In genomic region chr7:98655681-98656530, GRCm38 (mm10) we compare ENCODE assay signal across 8 mouse cellular contexts. TPM values are rescaled to one million over a fixed set of nuclear protein-coding genes. Genes with fewer than 3 reads are reported as not detected.
DNase-seq lines count a peak whose midpoint lies in the region; ATAC-seq lines count a peak whose summit lies in the region.

No protein-coding gene starts in this region.

- H3K27me3 ChIP-seq in hindbrain, embryonic 10.5 days (ENCODE audit: insufficient read depth, poor library complexity, severe bottlenecking), result no peaks in the 10 kb centered on the region
- no peaks in the 10 kb centered on the region for H3K27me3 ChIP-seq in lung, embryonic 16.5 days (ENCODE audit: control insufficient read depth, insufficient read depth, low read depth, low read length)

- H3K36me3 ChIP-seq in hindbrain, embryonic 10.5 days, result peaks cover 62% of the 10 kb centered on the region
- H3K36me3 ChIP-seq in lung, embryonic 16.5 days (ENCODE audit: control insufficient read depth, insufficient read depth, low read length), result peaks cover 4% of the 10 kb centered on the region; the same call in 1 of the 2 replicates

- H3K9ac ChIP-seq in lung, embryonic 16.5 days (ENCODE audit: low read length), result peak overlapping the region; percentile 87

- H3K4me1 ChIP-seq in hindbrain, embryonic 10.5 days (replicated peaks), result peaks cover 34% of the 10 kb centered on the region
- peaks cover 14% of the 10 kb centered on the region for H3K4me1 ChIP-seq in lung, embryonic 16.5 days (replicated peaks; ENCODE audit: control insufficient read depth, insufficient read depth, low read length)

- no peaks in the 10 kb centered on the region for H3K9me3 ChIP-seq in hindbrain, embryonic 10.5 days
- H3K9me3 ChIP-seq in lung, embryonic 16.5 days (ENCODE audit: control insufficient read depth, low read length), result no peaks in the 10 kb centered on the region

- H3K27ac ChIP-seq in hindbrain, embryonic 10.5 days, result peak overlapping the region; percentile 97
- H3K27ac ChIP-seq in lung, embryonic 16.5 days (ENCODE audit: low read length), result peak overlapping the region; percentile 97

- peak overlapping the region; percentile 76 for H3K4me2 ChIP-seq in lung, embryonic 16.5 days (ENCODE audit: low read depth, low read length)

- under 1% methylated on average over 74 of the region's 74 CpGs for WGBS in hindbrain, embryonic 10.5 days
- WGBS in lung, embryonic 16.5 days, result under 1% methylated on average over 70 of the region's 74 CpGs

- peak; percentile 92 for DNase-seq in Muller cell, postnatal 12 days (ENCODE audit: inconsistent ontology term)
- peak; percentile 78 for DNase-seq in cerebellum, adult 9-10 months
- peak; percentile 87 for DNase-seq in hindbrain, embryonic 10.5 days (ENCODE audit: low spot score)
- DNase-seq in layer of hippocampus, adult 9-11 months, result peak; percentile 84
- peak; percentile 63 for DNase-seq in ovary, adult 18-20 months (ENCODE audit: low spot score)
- peak; percentile 71 for DNase-seq in thymus, postnatal 0 days (ENCODE audit: low spot score)

- ATAC-seq in frontal cortex, adult (ENCODE audit: low TSS enrichment), result peak; percentile 54
- ATAC-seq in lung, embryonic 16.5 days (ENCODE audit: low read depth), result peak; percentile 77

- H3K4me3 ChIP-seq in hindbrain, embryonic 10.5 days, result peak overlapping the region; percentile 98
- peak overlapping the region; percentile 92 for H3K4me3 ChIP-seq in lung, embryonic 16.5 days (ENCODE audit: low read length)

RNA-seq across cellular contexts. Expression of gene Emsy, which starts 0.7 kb away (rescaled TPM):
- polyA plus RNA-seq in hindbrain, embryonic 10.5 days (2016; fragmentation: Nextera tagmentation; extraction: Ambion mirVana), result 37.8 and 38.5 TPM in 2 replicates
- polyA plus RNA-seq in lung, embryonic 16.5 days (2015; fragmentation: Nextera tagmentation; extraction: Ambion mirVana), result 27.6 and 30.4 TPM in 2 replicates
- 12.6 and 14.9 TPM in 2 replicates for polyA plus RNA-seq in thymus, postnatal 0 days (2015; fragmentation: Nextera tagmentation; extraction: Ambion mirVana)

RNA-seq across cellular contexts. Expression of gene Thap12, which starts 47.0 kb away (rescaled TPM):
- 57.4 and 63.7 TPM in 2 replicates for polyA plus RNA-seq in hindbrain, embryonic 10.5 days (2016; fragmentation: Nextera tagmentation; extraction: Ambion mirVana)
- polyA plus RNA-seq in lung, embryonic 16.5 days (2015; fragmentation: Nextera tagmentation; extraction: Ambion mirVana), result 44.2 and 45.1 TPM in 2 replicates
- polyA plus RNA-seq in thymus, postnatal 0 days (2015; fragmentation: Nextera tagmentation; extraction: Ambion mirVana), result 42.1 and 47.1 TPM in 2 replicates

Comparison
In these comparisons a context has a peak if more than half of its experiments do, and no peak if none do; other contexts are left out.
1. Peak in every context shown above with its lines: DNase-seq, ATAC-seq, H3K4me3 ChIP-seq and H3K27ac ChIP-seq.